Mouse (Mus musculus): Measurements from ENCODE around the gene Olfr314.
"Not testable (repeated sequence)": the region's sequence is repeated elsewhere in the genome, so short reads cannot be mapped to it uniquely, and the experiment has no call there.

Gene Olfr314

GRCm38 (mm10) chr11:58832541-58832940 is 49.8 kb downstream of the Olfr314 start:
- not testable (repeated sequence) for DNase-seq (ENCODE audit: low spot score in 2 of 2)
